1 mouse cellular context compared by ENCODE assay signal in the genomic region with DNA sequence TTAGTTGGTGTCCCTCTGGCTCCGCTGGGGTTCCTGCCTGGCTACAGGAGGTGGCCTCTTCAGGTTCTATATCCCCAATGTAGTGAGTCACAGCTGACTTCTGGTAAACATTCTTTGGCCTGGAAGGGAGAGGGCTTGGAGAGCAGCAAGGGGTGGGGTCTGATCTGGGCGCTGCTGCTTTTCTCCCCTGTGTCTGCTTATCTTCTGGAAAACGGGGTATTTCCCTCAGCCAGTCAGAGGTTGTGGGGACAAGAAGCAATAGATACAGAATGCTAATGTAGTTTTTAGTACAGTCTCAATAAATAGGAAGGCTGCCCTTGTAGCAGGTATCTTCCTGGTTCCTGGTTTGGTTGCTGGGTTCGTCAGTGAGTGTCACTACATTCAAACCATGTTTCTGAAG.
TF ChIP-seq lines count a peak whose summit lies in the region.

No protein-coding gene starts in this region.

TF ChIP-seq in MEL, 35 proteins besides CTCF, POLR2A, EP300 and RAD21:
- TF ChIP-seq MXI1 (IDR thresholded peaks at IDR 0.05; ENCODE audit: low read depth, low read length): no peak
- TF ChIP-seq MAFK (IDR thresholded peaks at IDR 0.05; ENCODE audit: borderline replicate concordance, low read depth, low read length): no peak
- no peak for TF ChIP-seq USF1 (IDR thresholded peaks at IDR 0.05; ENCODE audit: low read depth, low read length)
- TF ChIP-seq GABPA (IDR thresholded peaks at IDR 0.05; ENCODE audit: low read depth, low read length): no peak
- no peak for TF ChIP-seq SIN3A (IDR thresholded peaks at IDR 0.05; ENCODE audit: low read length)
- TF ChIP-seq TAL1 (IDR thresholded peaks at IDR 0.05; ENCODE audit: low read length): no peak
- no peak for TF ChIP-seq KAT2A (conservative IDR thresholded peaks at IDR 0.05; ENCODE audit: low read depth, low read length)
- no peak for TF ChIP-seq POLR2AphosphoS5 (IDR thresholded peaks at IDR 0.05; ENCODE audit: borderline replicate concordance, low read depth, low read length)
- TF ChIP-seq ZKSCAN1 (IDR thresholded peaks at IDR 0.05; ENCODE audit: low read depth, low read length): no peak
- TF ChIP-seq E2F4 (IDR thresholded peaks at IDR 0.05; ENCODE audit: borderline replicate concordance, low read depth, low read length): no peak
